Mouse (Mus musculus) limb, embryonic 15.5 days (tissue): ENCODE results near the gene Klf17. TPM values are rescaled to one million over a fixed set of nuclear protein-coding genes. Genes with fewer than 3 reads are reported as not detected.

Experiments used
- ATAC-seq: fragments of 200-750 bp; cut with Nextera tagmentation; 2 replicates; pipeline ENCODE4 v1.8.0; 2017; ENCODE audit warnings: low read depth, moderate TSS enrichment; ENCODE audit not compliant: insufficient number of reproducible peaks, low FRiP score, low TSS enrichment
- H3K27ac ChIP-seq: fragments of 300-500 bp; sonication (generic); 2 replicates; pipeline ENCODE4 v1.5.1; 2015; ENCODE audit warnings: moderate library complexity, mild to moderate bottlenecking, inconsistent platforms
- H3K27me3 ChIP-seq: fragments of 300-500 bp; sonication (generic); 2 replicates; pipeline ENCODE4 v1.6.1; 2015; ENCODE audit warnings: inconsistent platforms
- H3K36me3 ChIP-seq: fragments of 300-500 bp; sonication (generic); 2 replicates; pipeline ENCODE4 v1.6.1; 2015; ENCODE audit warnings: inconsistent platforms
- H3K4me1 ChIP-seq: fragments of 300-500 bp; sonication (generic); 2 replicates; pipeline ENCODE4 v1.6.1; 2015; ENCODE audit warnings: inconsistent platforms
- H3K4me2 ChIP-seq: fragments of 300-500 bp; sonication (generic); 2 replicates; pipeline ENCODE4 v1.6.1; 2015; ENCODE audit warnings: mild to moderate bottlenecking, inconsistent platforms
- H3K4me3 ChIP-seq: fragments of 300-500 bp; sonication (generic); 2 replicates; pipeline ENCODE4 v1.5.1; 2015; ENCODE audit warnings: mild to moderate bottlenecking, inconsistent platforms
- H3K9ac ChIP-seq: fragments of 300-500 bp; sonication (generic); 2 replicates; pipeline ENCODE4 v1.6.1; 2015; ENCODE audit warnings: inconsistent platforms
- H3K9me3 ChIP-seq: fragments of 300-500 bp; sonication (generic); 2 replicates; pipeline ENCODE4 v1.6.1; 2016; ENCODE audit warnings: inconsistent platforms
- WGBS: fragments of 180-500 bp; shearing (Covaris S2); methylation state at CpG from one replicate; pipeline ENCODE4 v1.1.7; 2015; 5-methylcytosine and 5-hydroxymethylcytosine counted together
- polyA plus RNA-seq: library from polyadenylated mRNA; unstranded; fragments of >200 nt; fragmentation: Nextera tagmentation; extraction: Ambion mirVana; gene quantifications from 2 replicates; pipeline ENCODE4 v1.2.1, GENCODE M21; 2015

The Klf17 gene
- polyA plus RNA-seq, 1 experiment from 2014 or later, result not detected

GRCm38 (mm10) chr4:117737559-117737958, 27.9 kb downstream of the Klf17 start:
- Histone ChIP-seq H3K9ac (no peak overlapping the region), H3K27ac (no peak overlapping the region), H3K4me3 (no peak overlapping the region), H3K9me3 (no peaks in the 10 kb centered on the region), H3K27me3 (no peaks in the 10 kb centered on the region), H3K4me2 (no peak overlapping the region), H3K36me3 (no peaks in the 10 kb centered on the region), H3K4me1 (no peaks in the 10 kb centered on the region)
- WGBS, result 46% methylated on average over 8 of the region's 8 CpGs
- no peak for ATAC-seq

- Histone ChIP-seq H3K4me2 (no peak overlapping the region), H3K27ac (no peak overlapping the region), H3K4me3 (no peak overlapping the region), H3K9me3 (no peaks in the 10 kb centered on the region), H3K36me3 (no peaks in the 10 kb centered on the region), H3K9ac (no peak overlapping the region), H3K4me1 (no peaks in the 10 kb centered on the region), H3K27me3 (no peaks in the 10 kb centered on the region)
- ATAC-seq, result no peak
- WGBS, result 78% methylated on average over 3 of the region's 3 CpGs
Observed at GRCm38 (mm10) chr4:117731926-117732325, 33.5 kb downstream of the Klf17 start.

- H3K4me1 ChIP-seq, result no peaks in the 10 kb centered on the region
- H3K27me3 ChIP-seq, result no peaks in the 10 kb centered on the region
- no peak within 1 kb of the TSS for H3K4me3 ChIP-seq
- no peak within 1 kb of the TSS for H3K4me2 ChIP-seq
- ATAC-seq, result no peak
- H3K9me3 ChIP-seq, result no peaks in the 10 kb centered on the region
- 75% methylated on average over 1 of the region's 1 CpGs for WGBS
- no peak within 1 kb of the TSS for H3K9ac ChIP-seq
- H3K36me3 ChIP-seq, result no peaks in the 10 kb centered on the region
- H3K27ac ChIP-seq, result no peak within 1 kb of the TSS
Observed at GRCm38 (mm10) chr4:117724112-117724511, 41.3 kb downstream of the Klf17 start, which contains the start of gene Gm12845. TSS of gene Gm12845 (plus strand) at chr4:117724412.

GRCm38 (mm10) chr4:117713303-117714098, 51.9 kb downstream of the Klf17 start:
- Histone ChIP-seq H3K4me3 (no peak overlapping the region), H3K27me3 (no peaks in the 10 kb centered on the region), H3K4me1 (no peaks in the 10 kb centered on the region), H3K27ac (no peak overlapping the region), H3K4me2 (no peak overlapping the region), H3K9me3 (no peaks in the 10 kb centered on the region), H3K36me3 (no peaks in the 10 kb centered on the region), H3K9ac (no peak overlapping the region)
- ATAC-seq, result no peak
- 75% methylated on average over 6 of the region's 6 CpGs for WGBS

GRCm38 (mm10) chr4:117712314-117712713, 53.1 kb downstream of the Klf17 start:
- ATAC-seq, result no peak
- H3K36me3 ChIP-seq, result no peaks in the 10 kb centered on the region
- no peak overlapping the region for H3K27ac ChIP-seq
- H3K9ac ChIP-seq, result no peak overlapping the region
- H3K4me1 ChIP-seq, result no peaks in the 10 kb centered on the region
- no peaks in the 10 kb centered on the region for H3K27me3 ChIP-seq
- H3K4me3 ChIP-seq, result no peak overlapping the region
- 82% methylated on average over 3 of the region's 3 CpGs for WGBS
- no peak overlapping the region for H3K4me2 ChIP-seq
- no peaks in the 10 kb centered on the region for H3K9me3 ChIP-seq

GRCm38 (mm10) chr4:117708780-117709550, 56.5 kb downstream of the Klf17 start:
- Histone ChIP-seq H3K9ac (no peak overlapping the region), H3K9me3 (no peaks in the 10 kb centered on the region), H3K4me1 (no peaks in the 10 kb centered on the region), H3K36me3 (no peaks in the 10 kb centered on the region), H3K27me3 (no peaks in the 10 kb centered on the region), H3K4me2 (no peak overlapping the region), H3K27ac (no peak overlapping the region), H3K4me3 (no peak overlapping the region)
- 75% methylated on average over 3 of the region's 3 CpGs for WGBS
- no peak for ATAC-seq

Other genes with a start within 250 kb of the Klf17 start
- 144 and 158 TPM in 2 replicates for gene Eri3, start 215.3 kb downstream of the Klf17 start, polyA plus RNA-seq
- 51.8 and 58.0 TPM in 2 replicates for gene Dmap1, start 83.4 kb downstream of the Klf17 start, polyA plus RNA-seq
- not detected in 2 replicates for gene Gm12845, start 41.2 kb downstream of the Klf17 start, polyA plus RNA-seq
- 11.6 and 13.1 TPM in 2 replicates for gene Slc6a9, start 68.9 kb upstream of the Klf17 start, polyA plus RNA-seq
- gene Ccdc24, start 106.9 kb upstream of the Klf17 start, polyA plus RNA-seq, result 0.66 and 1.2 TPM in 2 replicates
- gene B4galt2, start 117.8 kb upstream of the Klf17 start, polyA plus RNA-seq, result 23.1 and 27.6 TPM in 2 replicates
- 229 and 243 TPM in 2 replicates for gene Atp6v0b, start 121.7 kb upstream of the Klf17 start, polyA plus RNA-seq
- gene Dph2, start 126.4 kb upstream of the Klf17 start, polyA plus RNA-seq, result 16.2 and 16.8 TPM in 2 replicates
- gene Ipo13, start 149.4 kb upstream of the Klf17 start, polyA plus RNA-seq, result 39.0 and 41.1 TPM in 2 replicates
- gene Artn, start 164.1 kb upstream of the Klf17 start, polyA plus RNA-seq, result 5.4 and 5.7 TPM in 2 replicates